Mouse (Mus musculus) heart, embryonic 16.5 days (tissue): Measurements from ENCODE around the gene Slc29a4. TPM values are rescaled to one million over a fixed set of nuclear protein-coding genes. Genes with fewer than 3 reads are reported as not detected.

Source experiments
- ATAC-seq: fragments of 200-750 bp; cut with Nextera tagmentation; replicated peaks from 2 replicates; pipeline ENCODE4 v1.8.0; 2017; ENCODE audit warnings: moderate number of reproducible peaks; ENCODE audit not compliant: insufficient read depth, low FRiP score; ENCODE audit errors: extremely low read depth
- H3K27ac ChIP-seq: fragments of 300-500 bp; sonication (generic); 2 replicates; pipeline ENCODE4 v1.5.1; 2014; ENCODE audit warnings: mild to moderate bottlenecking, low read length, control low read depth, moderate library complexity
- H3K27me3 ChIP-seq: fragments of 300-500 bp; sonication (generic); 2 replicates; pipeline ENCODE4 v1.6.1; 2014; ENCODE audit warnings: low read length, mixed read lengths; ENCODE audit not compliant: control insufficient read depth, insufficient read depth
- H3K36me3 ChIP-seq: fragments of 300-500 bp; sonication (generic); 2 replicates; pipeline ENCODE4 v1.6.1; 2014; ENCODE audit not compliant: control insufficient read depth, insufficient read depth
- H3K4me1 ChIP-seq: fragments of 300-500 bp; sonication (generic); 2 replicates; pipeline ENCODE4 v1.6.1; 2014; ENCODE audit warnings: low read length, mixed read lengths; ENCODE audit not compliant: control insufficient read depth, insufficient read depth
- H3K4me2 ChIP-seq: fragments of 300-500 bp; sonication (generic); 2 replicates; pipeline ENCODE4 v1.6.1; 2014; ENCODE audit warnings: low read depth, mild to moderate bottlenecking, control low read depth, low read length
- H3K4me3 ChIP-seq: fragments of 300-500 bp; sonication (generic); 2 replicates; pipeline ENCODE4 v1.5.1; 2014; ENCODE audit warnings: mild to moderate bottlenecking, control low read depth, low read length
- H3K9ac ChIP-seq: fragments of 300-500 bp; sonication (generic); 2 replicates; pipeline ENCODE4 v1.6.1; 2014; ENCODE audit warnings: low read length, control low read depth
- H3K9me3 ChIP-seq: fragments of 300-500 bp; sonication (generic); replicated peaks from 2 replicates; pipeline ENCODE4 v1.6.1; 2016; ENCODE audit warnings: low read length; ENCODE audit not compliant: control insufficient read depth
- WGBS: fragments of 180-500 bp; shearing (Covaris S2); extraction: QIAGEN DNeasy Blood & Tissue Kit; methylation state at CpG from one replicate; pipeline ENCODE4 v1.1.7; 2014; 5-methylcytosine and 5-hydroxymethylcytosine counted together
- polyA plus RNA-seq: library from polyadenylated mRNA; unstranded; fragments of >200 nt; fragmentation: Nextera tagmentation; extraction: Ambion mirVana; gene quantifications from 2 replicates; pipeline ENCODE4 v1.2.1, GENCODE M21; 2015

The Slc29a4 gene
- polyA plus RNA-seq, 1 experiment from 2014 or later, result 1.1 TPM

- Histone ChIP-seq H3K27me3 (peaks cover 5% of the 10 kb centered on the region; the same call in 1 of the 2 replicates), H3K4me1 (no peaks in the 10 kb centered on the region), H3K4me3 (no peak overlapping the region), H3K27ac (no peak overlapping the region), H3K4me2 (no peak overlapping the region), H3K9ac (no peak overlapping the region), H3K36me3 (no peaks in the 10 kb centered on the region), H3K9me3 (no peaks in the 10 kb centered on the region)
- ATAC-seq, result no peak
- WGBS, result 61% methylated on average over 12 of the region's 12 CpGs
These were observed 842 bp downstream of the Slc29a4 start for GRCm38 (mm10) chr5:142692971-142693737.

DNA sequence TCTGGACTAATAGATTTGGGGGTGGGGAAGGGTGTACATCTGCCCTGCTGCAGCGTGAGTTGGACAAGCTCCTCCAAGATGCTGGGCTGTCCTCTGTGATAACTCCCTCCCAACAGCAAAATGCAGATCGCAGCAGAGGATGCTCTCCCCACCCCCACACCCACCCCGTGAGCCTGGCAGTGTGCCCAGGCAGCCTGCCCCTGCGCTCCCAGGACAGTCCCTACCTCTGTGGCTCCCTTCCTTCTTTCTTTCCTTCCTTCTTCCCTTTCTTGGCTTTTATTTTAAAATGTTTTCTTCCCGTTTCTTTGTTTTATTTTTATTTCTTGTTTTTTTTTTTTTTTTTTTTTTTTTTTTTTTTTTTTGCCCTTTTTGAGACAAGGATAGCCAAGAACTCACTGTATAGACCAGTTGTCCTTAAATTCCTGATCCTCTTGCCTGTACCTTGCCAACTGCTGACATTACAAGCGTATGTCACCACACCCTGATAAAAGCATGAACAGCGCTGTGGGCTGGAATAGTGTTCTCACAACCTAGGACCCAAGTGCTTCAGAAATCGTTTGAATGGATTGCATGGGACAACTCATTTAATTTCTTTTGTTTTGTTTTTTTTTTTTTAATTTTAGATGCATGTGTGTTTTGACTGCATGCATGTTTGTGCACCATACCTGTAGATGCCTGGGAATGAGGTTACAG, 1.6 kb downstream of the Slc29a4 start:
- no peaks in the 10 kb centered on the region for H3K4me1 ChIP-seq

GRCm38 (mm10) chr5:142694627-142695340, 2.5 kb downstream of the Slc29a4 start:
- 9% methylated on average over 12 of the region's 12 CpGs for WGBS
- Histone ChIP-seq H3K9me3 (no peaks in the 10 kb centered on the region), H3K4me2 (no peak overlapping the region), H3K27ac (no peak overlapping the region), H3K27me3 (peaks cover 5% of the 10 kb centered on the region; the same call in 1 of the 2 replicates), H3K9ac (no peak overlapping the region), H3K4me3 (no peak overlapping the region), H3K4me1 (no peaks in the 10 kb centered on the region), H3K36me3 (no peaks in the 10 kb centered on the region)
- no peak for ATAC-seq

More for the DNA sequence above, 1.6 kb downstream of the Slc29a4 start:
- Histone ChIP-seq H3K9me3 (no peaks in the 10 kb centered on the region), H3K4me2 (no peak overlapping the region), H3K27ac (no peak overlapping the region), H3K36me3 (no peaks in the 10 kb centered on the region), H3K4me3 (no peak overlapping the region), H3K27me3 (peaks cover 5% of the 10 kb centered on the region; the same call in 1 of the 2 replicates), H3K9ac (no peak overlapping the region)
- ATAC-seq, result no peak
- WGBS, result 35% methylated on average over 8 of the region's 8 CpGs

DNA sequence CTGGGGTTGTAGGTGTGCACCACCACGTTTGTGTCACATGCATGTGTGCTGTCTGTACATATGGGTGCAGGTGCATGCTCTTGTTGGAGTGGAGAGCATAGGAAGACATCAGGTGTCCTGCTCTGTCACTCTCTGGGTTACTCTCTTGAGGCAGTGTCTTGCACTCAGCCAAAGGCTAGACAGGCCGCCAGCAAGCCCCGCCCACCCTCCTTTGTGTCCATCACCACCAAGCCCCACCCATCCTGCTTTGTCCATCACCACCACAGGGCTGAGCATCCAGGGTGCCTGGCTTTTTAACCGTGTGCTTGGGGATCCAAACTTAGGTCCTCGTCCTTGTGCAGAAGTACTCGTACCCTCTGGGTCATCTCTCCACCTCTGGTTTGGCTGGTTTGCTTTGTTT, 3.9 kb downstream of the Slc29a4 start:
- Histone ChIP-seq H3K27ac (no peak overlapping the region), H3K27me3 (peaks cover 17% of the 10 kb centered on the region), H3K4me3 (no peak overlapping the region), H3K9ac (no peak overlapping the region), H3K4me2 (no peak overlapping the region), H3K4me1 (no peaks in the 10 kb centered on the region), H3K9me3 (no peaks in the 10 kb centered on the region), H3K36me3 (no peaks in the 10 kb centered on the region)
- WGBS, result 29% methylated on average over 6 of the region's 6 CpGs
- ATAC-seq, result no peak

DNA sequence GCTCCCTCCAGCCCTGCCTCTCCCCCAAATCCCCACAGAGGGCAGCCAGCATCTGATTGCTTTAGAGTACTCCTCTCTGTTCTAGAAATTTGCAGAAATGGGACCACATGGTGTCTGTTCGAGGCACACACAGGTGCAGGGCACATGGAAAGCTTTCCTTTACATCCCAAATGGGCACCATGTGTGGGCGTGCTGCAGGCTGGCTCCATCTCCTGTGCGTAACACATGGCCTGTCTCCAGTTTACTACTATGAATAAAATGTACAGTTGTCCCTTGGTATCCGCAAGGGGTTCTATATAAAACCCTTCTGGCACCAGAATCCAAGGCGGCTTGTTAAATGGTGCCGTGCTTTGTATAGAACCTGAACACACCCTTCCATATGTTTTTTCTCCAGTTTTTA, 4.6 kb downstream of the Slc29a4 start:
- no peak overlapping the region for H3K4me3 ChIP-seq
- peaks cover 21% of the 10 kb centered on the region for H3K27me3 ChIP-seq
- H3K36me3 ChIP-seq, result no peaks in the 10 kb centered on the region
- H3K4me1 ChIP-seq, result no peaks in the 10 kb centered on the region
- no peak overlapping the region for H3K4me2 ChIP-seq
- no peak for ATAC-seq
- no peak overlapping the region for H3K27ac ChIP-seq
- no peak overlapping the region for H3K9ac ChIP-seq
- WGBS, result 85% methylated on average over 6 of the region's 6 CpGs
- no peaks in the 10 kb centered on the region for H3K9me3 ChIP-seq

DNA sequence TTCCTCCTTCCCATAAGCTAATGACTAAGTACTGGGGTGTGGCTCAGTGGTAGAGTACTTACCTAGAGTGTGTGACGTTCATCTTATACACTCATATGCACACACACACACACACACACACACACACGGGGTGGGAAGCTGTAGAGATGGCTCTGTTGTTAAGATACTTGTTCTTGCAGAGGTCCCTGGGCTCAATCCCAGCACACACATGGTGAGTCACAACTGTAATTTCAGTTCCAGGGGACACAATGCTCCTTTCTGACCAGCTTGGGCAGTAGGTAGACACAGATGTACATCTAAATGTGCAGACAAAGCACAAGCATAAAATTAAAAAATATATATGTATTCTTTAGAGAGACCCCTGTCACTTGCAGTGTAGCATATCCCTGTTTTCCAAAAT, 5.4 kb downstream of the Slc29a4 start:
- Histone ChIP-seq H3K36me3 (no peaks in the 10 kb centered on the region), H3K9me3 (no peaks in the 10 kb centered on the region), H3K9ac (no peak overlapping the region), H3K27me3 (peaks cover 28% of the 10 kb centered on the region), H3K4me2 (no peak overlapping the region), H3K4me1 (peaks cover 6% of the 10 kb centered on the region), H3K27ac (no peak overlapping the region), H3K4me3 (no peak overlapping the region)
- no peak for ATAC-seq
- WGBS, result 46% methylated on average over 2 of the region's 2 CpGs

DNA sequence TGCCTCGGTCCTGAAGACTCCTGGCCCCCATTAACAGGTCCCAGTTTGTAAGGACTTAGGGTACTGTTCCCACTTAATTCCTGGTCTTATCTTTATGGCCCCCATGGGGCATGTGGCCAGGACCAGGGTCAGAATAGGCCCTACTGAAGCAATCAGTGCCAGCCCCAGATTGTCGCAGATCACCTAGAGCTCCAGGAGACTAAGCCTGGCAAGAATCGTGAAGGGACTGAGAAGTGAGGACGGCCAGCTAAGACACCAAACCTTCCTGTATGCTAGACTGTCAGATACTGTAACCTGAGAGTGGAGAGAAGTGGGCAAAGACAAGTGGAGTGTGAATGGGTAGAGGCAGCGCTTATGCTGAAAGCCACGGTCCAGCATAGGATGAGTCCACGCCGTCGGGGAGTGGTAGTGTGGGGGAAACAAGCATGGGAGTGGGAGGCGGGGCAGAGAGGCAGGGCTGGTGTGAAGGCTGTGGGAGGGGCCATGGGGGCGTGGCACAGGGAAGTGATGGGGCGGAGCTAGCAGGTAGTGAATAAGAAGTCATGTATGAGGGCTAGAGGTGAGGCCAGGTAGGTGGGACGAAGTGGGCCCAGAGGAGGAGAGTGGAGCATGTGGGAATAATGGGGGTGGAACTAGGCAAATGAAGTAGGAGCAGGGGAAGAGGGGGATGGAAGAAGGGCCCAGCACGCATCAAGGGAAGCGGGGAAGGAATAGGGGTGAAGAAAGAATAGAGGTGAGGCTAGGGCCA, 8.7 kb downstream of the Slc29a4 start:
- Histone ChIP-seq H3K4me2 (peak overlapping the region; percentile 91; the same call in 1 of the 2 replicates), H3K9ac (no peak overlapping the region), H3K4me3 (no peak overlapping the region), H3K36me3 (no peaks in the 10 kb centered on the region), H3K4me1 (peaks cover 6% of the 10 kb centered on the region), H3K27ac (no peak overlapping the region), H3K27me3 (peaks cover 40% of the 10 kb centered on the region), H3K9me3 (no peaks in the 10 kb centered on the region)
- WGBS, result 9% methylated on average over 15 of the region's 15 CpGs
- 0 out of 2 replicates have a peak, but pooled peaks have one; percentile 6 for ATAC-seq

DNA sequence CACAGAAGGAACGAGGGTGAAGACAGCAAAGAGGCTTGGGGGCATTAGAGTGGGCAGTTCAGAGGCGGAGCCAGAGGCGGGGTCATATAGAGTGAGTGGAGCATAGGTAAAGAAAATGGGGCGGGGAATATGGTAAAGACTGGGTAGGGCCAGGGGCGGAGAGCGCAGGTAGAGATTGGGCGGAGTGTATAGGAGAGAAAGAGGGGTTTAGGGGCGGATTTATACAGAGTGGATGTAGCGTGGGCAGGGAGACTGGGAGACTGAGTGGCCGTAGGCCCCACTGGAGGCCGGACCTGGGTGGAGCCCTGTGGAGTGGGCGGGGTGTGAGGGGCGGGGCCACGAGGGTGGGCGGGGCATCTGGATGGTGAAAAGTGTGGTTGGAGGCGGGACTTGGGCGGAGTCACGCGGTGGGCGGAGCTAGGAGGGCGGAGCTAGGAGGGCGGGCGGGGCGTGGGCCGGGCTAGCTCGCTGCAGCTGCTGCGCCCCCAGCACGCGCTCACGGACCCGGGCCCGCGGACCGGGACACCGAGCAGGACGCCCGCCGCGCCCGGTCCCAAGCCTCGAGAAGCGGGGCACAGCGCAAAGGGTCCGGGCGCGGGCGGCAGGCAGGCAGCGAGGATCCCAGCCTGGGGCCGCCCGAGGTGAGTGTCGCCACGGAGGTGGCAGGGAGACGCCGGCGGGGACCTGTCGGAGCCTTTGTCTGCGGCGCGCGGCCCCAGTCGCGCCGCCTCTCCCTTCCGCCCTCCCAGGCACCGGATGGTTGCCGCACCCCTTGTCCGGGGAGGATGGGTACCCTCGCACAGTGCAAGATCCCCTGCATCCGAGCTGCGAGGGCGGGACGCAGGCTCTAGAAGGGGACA, 9.6 kb downstream of the Slc29a4 start:
- ATAC-seq, result peak; percentile 63
- no peaks in the 10 kb centered on the region for H3K9me3 ChIP-seq
- H3K27me3 ChIP-seq, result peaks cover 40% of the 10 kb centered on the region
- peak overlapping the region; percentile 53 for H3K9ac ChIP-seq
- H3K4me1 ChIP-seq, result peaks cover 6% of the 10 kb centered on the region
- H3K27ac ChIP-seq, result no peak overlapping the region
- peak overlapping the region; percentile 59 for H3K4me3 ChIP-seq
- peak overlapping the region; percentile 91 for H3K4me2 ChIP-seq
- H3K36me3 ChIP-seq, result no peaks in the 10 kb centered on the region
- WGBS, result under 1% methylated on average over 60 of the region's 72 CpGs
